Mouse (Mus musculus): ENCODE measurements around the gene Drd1.

Drd1 gene

DNA sequence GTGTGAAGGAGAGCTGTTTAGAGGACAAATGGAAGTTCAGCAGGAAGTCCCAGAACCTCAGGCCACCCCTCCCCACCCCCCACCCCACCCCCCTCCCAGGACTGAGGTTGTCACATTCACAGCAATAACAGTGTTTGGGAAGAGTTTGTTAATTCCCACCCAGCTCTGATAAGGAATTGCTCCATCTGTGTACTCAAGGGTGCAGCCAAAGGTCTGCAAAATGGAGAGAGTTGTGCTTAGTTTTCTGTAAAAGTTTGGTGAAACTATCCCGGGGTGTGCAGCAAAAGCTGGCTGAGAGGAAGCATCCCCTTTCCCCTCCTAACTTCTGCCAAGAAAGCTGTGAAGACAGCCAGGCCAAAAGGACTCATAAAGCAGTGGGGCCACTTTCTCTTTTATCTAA lies 17.6 kb upstream of the Drd1 start:
- DNase-seq (ENCODE audit: low read depth) = no peak

DNA sequence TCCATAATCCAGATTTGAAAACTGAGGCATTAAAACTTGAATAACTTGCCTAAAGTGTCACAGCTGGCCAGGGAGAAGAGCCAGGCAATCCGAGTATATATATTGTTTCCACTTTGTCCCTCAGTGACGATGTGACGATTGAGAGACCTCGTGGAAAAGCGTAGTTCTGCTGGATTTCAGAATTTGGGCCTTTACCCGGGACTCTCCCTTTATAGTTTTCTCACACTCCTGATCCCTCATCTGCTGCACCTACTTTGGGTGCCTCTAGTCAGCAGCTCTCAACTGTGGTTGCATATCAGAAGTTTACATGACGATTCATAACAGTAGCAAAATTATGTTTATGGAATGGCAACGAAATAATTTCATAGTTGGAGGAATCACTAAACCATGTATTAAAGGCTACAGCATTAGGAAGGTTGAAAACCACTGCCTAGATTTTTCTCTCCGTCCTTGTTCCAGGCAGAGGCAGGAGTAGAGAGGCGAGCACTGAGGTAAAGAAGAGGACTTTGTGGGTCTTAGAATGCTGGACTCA lies 17.1 kb upstream of the Drd1 start:
- DNase-seq (ENCODE audit: low read depth) = no peak

DNA sequence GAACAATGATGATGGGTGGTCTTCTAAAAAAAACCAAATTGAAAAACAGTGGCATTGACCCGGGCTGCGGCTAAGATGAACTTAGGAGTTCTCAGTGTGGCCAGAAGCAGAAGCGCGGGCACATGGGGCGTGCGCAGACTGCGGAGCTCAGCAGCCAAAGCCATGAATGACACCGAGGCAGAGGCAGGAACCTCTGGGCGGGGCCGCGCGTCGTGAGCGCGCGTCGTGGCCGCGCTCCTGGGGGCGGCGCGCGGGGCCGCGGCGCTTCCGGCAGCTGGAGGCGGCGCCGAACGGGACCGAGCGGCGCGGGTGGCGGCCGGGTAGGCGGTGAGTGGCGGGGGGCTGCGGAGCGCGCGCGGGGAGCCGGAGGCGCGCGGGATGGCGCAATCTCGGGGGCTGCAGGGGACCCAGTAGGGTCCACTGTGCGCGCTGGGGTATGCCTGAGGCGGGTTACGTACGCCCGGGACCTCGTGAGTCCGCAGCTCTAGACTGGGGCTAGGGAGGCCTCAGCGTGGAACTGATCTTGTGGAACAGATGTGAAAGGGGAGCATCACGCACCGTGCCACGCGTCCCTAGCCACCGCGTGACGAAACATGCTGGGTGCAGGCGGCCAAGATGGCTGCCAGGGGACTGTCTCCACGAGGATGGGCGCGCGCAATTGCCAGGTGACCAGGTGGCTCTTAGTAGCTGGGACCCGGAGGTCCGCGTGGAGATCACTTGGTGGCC lies 16.3 kb upstream of the Drd1 start, which contains the start of gene Sfxn1:
Sfxn1 (plus strand) TSS at position 264 of the 726 bp plus-strand sequence.
- DNase-seq (ENCODE audit: low read depth) = no peak

DNA sequence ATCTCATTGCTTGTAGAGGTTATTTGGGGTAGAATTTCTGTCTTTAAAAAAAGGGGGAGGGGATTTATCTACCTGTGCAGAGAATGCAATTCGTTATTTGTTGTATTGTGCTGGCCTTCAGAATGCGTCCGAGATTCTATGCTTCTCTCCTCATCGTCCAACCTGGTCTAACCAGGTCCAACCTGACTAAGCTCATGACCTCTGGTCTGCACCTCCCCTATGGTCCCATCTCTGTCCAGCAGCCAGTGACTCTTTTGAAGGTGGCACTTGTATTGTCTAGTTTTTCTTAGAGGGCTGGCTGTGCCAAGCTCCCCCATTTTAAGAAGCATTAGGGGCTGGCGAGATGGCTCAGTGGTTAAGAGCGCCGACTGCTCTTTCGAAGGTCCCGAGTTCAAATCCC lies 15.5 kb upstream of the Drd1 start:
- DNase-seq (ENCODE audit: low read depth) = no peak

DNA sequence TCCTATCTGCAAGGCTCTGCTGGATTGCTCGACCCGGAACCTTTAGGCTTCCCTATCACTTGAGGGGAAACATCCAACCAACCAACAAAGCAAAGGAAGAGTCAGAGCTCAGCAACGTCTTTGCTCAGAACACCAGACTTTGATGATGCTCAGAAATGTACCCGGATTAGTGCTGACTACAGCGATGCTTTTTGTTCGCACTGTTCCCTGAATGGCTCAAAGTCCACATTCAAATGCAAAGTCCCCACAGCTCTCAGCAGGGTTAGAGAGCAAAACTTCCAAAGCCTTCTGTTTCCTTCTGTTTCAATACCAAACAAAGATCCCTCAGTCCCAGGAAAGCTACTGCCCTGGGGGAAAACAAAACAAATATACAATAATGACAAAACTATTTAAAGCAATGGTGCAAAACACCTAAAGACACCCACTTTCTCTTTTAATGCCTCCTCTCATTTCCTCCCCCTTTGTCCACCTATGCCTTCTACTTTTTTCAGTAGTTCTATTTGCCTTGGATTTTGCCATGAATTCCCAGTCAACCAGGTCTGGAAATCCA lies 12.2 kb upstream of the Drd1 start:
- no peak for DNase-seq (ENCODE audit: low read depth)

DNA sequence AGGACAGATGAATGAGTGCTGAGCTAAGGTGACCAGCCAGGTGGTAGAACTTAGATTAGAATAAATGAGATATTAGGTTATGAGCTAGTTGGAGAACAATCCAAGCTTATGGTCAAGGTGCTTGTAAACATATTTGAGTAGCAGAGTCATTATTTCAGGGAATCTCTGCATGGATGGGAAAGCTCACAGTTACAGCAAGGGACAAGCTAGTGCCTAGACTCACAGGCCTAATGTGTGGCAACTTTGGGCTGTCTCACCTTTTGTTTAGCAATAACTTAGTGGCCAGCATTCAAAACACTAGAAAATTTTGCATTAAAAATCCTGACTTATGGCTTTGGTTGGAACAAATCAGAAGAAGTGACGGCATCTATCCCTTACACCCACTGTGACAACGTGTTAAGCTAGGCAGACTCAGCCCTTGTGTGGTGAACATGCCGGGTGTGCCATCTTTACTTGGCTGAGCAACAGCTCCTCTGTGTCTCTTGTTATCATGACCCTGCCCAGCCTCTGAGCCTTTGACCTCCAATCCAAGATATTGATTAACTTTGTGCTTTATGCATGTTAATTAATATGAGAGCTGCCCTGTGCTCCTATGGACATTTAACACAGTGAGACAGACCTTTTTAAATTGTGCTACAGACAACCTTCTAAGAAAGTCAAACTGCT lies 10.7 kb upstream of the Drd1 start:
- no peak for DNase-seq (ENCODE audit: low read depth)

DNA sequence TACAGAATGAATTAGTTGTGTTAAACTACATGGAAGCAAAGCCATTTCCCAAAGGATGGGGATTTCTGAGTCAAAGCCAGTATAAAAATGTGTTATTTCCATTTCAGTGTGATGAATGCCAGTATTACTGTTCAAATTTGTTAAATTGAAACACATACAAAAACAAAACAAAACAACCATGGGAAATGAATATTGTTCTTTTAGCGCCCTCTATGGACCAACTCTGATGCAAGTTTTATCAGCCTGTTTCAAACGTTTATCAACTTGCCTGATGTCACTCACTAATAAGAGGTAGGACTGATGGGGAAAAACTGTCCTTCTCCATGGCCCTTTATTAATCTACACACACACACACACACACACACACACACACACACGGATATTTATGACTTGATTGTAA lies 7.8 kb upstream of the Drd1 start:
- no peak for DNase-seq (ENCODE audit: low read depth)

DNA sequence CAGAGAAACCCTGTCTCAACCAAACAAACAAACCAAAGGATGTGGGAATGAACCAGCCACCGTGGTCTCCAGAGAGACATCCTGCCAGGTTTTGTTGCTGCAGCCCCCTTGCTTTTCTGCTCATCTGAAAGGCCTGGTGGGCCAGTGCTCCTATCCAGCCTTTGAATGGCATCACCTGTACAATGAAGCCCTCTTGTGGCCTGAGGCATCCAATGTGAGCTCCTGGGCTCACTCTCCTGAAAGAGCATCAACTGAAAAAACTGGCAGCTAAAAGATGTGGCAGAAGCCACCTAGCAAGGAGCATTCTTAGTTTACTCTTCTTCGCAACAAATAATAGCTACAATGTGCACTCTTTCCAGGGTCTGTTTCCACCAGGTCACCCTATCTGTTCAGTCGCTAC lies 6.6 kb upstream of the Drd1 start:
- DNase-seq (ENCODE audit: low read depth) = no peak

DNA sequence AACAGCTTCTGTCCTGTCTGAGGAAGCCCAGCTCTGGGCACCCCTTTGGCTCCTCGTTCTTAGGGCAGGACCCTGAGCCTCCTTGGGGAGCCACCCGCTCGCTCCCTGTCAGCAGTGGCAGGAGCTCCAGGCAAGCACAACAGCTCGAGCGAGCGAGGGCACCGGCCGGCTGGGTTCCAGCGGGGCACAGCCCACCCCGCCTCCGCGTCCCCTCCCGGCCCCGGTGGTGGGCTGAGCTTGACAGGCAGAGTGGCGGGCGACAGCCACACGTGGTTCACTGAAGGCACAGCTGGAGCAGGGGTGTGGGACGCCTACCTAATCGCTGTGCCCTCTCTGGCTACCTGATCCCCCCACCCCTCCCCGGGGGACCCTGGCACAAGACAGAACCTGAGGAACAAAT lies 543 bp downstream of the Drd1 start:
- no peak for DNase-seq (ENCODE audit: low read depth)

DNA sequence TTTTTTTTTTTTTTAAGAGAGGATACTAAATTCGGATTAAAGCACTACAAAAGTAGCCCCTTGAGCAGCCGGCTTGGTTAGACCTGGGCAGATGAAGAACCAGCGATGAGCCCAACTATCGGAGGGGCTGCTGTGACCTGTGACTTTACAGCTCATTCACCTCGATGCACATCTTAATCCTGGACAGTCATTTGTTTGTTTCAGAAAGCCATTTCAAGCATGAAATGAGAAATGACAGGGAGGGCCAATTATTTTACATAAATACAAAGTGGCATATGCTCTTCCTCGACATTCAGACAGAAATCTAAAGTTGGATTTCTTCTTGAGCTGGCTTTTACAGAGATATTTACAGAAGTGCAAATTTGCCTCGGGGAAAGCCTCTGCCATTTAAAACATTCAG lies 3.9 kb downstream of the Drd1 start:
- no peak for DNase-seq (ENCODE audit: low read depth)

DNA sequence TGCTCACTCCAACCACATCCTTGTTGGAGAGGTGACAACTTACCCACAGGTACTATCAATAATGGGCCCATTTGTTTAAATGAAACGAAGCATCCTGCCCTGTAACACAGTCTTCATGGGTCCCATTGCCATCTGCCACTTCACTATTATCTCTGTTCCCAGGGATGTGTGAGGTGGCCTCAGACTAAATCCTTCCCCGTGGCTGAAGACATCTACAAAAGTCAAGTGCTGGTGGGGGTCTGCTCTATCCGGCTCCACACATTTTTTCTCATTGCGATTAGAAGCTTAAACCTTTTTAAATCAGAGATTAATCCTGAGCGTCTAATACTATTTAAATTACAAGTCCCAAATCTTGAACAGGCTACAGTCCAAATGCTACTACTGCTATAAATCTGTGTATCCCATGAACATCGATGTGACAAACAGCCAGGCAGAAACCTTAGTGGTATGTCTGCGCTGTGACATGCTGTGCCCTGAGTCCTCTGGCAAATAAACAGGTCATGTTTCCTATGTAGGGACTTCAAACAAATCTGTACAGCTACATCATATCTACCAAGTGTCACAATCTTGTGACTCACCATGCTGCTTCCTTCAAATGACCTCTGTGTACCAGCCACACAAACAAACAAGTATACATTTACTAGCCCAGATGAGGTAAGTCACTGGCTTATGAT lies 6.7 kb downstream of the Drd1 start:
- DNase-seq (ENCODE audit: low read depth) = no peak

DNA sequence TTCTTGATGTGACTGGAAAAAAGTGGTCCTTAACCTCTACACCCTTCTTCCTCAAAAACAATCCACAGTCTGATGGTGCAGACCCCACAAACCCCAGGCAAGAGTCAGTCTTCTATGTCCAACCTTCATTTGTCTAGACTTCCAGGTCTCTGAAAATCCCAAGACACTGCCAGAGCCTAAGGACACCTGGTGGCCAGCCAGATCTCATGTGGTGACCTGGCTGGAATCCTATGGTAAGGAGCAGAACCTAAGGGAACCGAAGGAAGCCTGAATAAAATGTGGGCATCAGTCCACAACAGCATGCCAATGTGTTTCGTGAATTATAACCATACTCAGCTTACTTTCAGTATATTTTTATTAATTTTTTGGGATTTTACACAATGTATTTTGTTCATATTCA lies 15.2 kb downstream of the Drd1 start:
- no peak for DNase-seq (ENCODE audit: low read depth)

DNA sequence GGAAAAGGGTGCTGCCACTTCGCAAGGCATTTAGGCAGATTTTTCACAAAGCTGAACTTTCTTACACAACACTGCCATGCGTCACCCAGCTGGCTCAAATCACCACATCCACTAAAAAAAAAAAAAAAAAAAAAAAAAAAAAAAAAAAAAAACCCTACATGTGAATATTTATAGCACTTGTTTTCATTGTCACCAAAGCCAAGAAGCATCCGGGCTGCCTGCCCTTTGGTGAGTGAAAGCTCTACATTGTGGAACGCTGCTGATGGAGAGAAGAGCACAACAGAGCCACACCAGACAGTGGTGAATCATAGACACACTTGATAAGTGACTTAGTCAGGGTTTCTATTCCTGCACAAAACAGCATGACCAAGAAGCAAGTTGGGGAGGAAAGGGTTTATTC lies 17.6 kb downstream of the Drd1 start:
- no peak for DNase-seq (ENCODE audit: low read depth)

DNA sequence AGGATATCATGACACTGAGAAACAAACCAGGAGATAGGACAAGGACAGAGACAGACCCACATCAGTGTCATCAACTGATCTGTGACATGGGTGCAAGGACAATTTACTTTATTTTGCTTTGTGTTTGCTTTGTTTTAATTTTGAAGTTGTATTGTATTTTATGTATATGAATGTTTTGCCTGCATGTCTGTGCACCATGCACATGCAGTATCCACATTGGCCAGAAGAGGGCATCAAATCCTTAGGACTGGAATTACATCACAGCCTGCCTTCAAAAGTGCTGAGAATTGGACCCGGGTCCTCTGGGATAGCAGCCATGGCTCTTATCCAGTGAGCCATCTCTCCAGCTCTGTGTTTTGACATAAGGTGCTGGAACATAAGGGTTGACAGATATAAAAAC lies 20.0 kb downstream of the Drd1 start:
- peak; percentile 6 for DNase-seq (ENCODE audit: low read depth)

DNA sequence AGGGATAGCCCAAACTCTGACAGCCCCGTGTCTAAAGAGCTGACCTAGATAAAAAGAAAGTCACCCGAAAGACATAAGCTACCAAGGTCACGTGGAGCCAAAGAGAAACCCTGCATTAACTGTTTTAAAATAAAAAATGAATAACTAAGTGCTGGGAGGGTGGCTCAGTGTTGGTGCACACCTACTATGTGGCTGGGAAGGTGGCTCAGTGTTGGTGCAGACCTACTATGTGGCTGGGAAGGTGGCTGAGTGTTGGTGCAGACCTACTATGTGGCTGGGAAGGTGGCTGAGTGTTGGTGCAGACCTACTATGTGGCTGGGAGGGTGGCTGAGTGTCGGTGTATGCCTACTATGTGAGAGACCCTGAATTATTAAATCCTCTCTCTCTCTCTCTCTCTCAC lies 21.9 kb downstream of the Drd1 start:
- DNase-seq (ENCODE audit: low read depth) = no peak

DNA sequence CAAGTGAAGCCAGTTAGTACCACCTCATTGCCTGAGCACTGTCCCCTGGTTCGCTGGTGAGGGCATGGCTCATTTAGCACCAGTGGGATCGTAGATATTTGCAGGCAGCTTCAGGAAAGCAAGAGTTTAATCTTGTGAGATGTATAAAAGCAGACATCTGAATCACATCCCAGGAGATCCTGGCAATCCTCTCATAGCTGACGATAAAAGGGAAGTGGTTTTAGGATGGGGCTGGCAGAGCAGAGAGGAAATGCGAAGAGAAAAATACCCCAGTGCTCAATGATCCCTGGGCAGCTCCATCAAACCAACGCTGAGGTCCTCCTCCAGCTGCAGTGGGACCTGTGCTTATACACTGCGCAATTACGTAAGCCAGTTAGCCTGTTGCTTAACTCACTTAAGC lies 28.4 kb downstream of the Drd1 start:
- DNase-seq (ENCODE audit: low read depth) = no peak

DNA sequence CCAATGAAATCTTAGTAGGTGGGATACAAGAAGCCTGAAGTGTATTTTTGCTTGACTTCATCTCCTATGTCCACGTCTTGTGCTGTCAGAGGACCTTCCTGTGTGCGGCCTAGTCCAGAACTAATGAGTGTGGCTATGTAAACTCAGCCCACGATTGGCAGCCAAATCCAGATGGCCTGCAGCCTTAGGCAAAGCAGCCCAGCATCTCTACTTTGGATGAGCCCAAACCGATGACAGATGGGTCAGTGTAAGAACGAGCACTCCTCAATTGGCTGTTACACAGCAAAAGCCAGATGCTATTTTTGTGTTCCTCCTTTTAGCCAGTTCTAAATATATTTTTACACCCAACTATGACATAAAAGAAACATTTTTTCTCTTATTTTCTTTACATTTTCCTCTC lies 32.2 kb downstream of the Drd1 start:
- no peak for DNase-seq (ENCODE audit: low read depth)

DNA sequence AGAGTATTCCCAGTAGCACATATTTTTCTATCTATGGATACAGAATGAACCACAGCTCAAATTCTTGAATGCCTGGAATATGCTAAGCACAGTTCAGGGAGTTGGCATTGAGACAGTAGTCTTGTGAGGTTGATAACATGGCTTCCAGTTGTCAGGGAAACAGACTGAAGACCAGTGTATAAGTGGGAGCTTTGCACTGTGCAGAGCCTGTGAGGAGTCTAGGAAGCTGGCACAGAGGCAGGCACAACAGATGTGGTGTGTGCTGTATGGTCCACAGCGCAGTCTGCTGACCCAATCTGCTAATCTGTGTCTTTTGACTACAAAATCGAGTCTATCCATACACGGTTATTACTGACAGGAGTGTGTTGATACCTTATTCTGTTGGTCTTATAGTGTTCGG lies 46.8 kb downstream of the Drd1 start:
- DNase-seq (ENCODE audit: low read depth) = no peak
